Mouse (Mus musculus): ENCODE data around the gene Sepsecs. TPM values are rescaled to one million over a fixed set of nuclear protein-coding genes. Genes with fewer than 3 reads are reported as not detected.
A peak's percentile ranks its signal among the peaks of the same experiment; 100 is the strongest.
"Not testable (repeated sequence)": the region's sequence is repeated elsewhere in the genome, so short reads cannot be mapped to it uniquely, and the experiment has no call there.

The Sepsecs gene
- 10 to 100 TPM; 10.3 to 10.6 TPM for total RNA-seq (2021)

DNA sequence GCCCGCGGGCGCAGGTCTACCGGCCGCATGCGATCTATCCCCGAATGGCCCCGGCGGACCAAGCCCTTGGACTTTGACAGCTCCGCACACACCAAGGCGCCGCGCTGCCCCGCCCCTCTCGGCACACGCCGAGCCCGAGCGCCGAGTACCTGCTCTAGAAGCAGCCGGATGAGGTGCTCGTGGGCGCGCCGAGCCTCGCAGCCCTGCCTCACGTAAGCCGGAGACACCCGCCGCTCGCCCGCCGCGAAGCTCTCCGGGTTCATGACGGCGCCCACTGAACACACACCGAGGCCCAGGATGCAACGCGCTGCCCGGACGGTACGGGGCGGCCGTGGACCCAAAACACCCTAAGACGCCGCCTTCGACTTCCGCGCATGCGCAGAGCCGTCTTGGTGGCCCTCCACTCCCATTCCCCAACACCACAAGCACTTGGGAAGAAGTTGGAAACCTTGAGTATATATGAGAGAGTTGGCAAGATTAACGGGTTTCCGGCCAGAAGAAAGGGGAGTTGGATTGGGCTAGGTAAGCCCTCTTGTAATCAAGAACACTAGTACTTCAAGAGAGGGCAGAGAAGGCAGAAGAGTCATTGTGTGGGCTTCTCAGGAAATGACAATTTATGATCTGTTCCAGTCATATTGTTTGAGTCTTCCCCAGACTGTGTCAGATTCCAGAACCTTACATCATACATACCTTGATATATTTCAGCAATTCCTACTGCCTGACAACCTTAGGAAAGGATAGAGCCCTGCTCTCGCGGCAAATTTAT lies at the start of gene Sepsecs:
TSS of gene Sepsecs (minus strand) at position 283 of the 766 bp plus-strand sequence.
- DNase-seq (ENCODE audit: extremely low spot score in 1 of 2, low spot score in 2 of 2): peak; percentile 90 to 96
- intact Hi-C loops (cut with DNase I): loop anchor here (10.0 kb wide), 1 partner anchor 165 kb away; the partner anchor contains the start of gene Anapc4

DNA sequence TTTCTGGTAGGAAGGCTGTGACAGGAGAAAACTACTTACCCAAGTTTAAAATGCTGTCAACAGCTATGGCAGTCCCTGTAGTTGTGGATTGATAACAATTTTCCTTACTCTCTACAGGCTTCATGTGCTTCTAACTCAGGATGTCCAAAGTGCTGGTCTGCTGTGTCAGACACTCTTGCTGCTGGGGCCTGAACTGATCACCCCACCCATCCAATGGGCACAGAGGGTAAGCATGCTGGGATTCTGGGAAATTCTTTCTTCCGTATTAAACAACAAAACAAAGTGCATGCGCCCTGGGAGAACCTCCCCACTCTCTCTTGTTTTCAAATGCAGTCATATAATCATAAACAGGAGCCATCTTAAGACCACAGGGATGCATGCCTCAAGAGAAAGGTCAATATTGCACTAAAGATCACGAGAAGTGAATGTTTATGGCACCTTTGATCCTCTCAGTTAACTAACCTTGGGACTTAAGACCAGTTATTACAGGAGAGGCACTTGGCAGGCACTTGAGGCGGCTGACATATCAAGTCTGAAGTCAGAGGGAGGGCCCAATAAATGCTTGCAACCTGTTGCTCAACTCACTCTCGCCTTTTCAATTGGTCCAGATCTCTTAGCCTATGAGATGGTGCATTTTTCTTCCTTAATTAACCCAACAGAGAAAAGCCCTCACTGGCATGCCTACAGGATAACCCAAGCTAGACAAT lies 47.4 kb upstream of the Sepsecs start:
- no peak for DNase-seq (ENCODE audit: extremely low spot score in 1 of 2, low spot score in 2 of 2)
- intact Hi-C loops (cut with DNase I): no loop called here

DNA sequence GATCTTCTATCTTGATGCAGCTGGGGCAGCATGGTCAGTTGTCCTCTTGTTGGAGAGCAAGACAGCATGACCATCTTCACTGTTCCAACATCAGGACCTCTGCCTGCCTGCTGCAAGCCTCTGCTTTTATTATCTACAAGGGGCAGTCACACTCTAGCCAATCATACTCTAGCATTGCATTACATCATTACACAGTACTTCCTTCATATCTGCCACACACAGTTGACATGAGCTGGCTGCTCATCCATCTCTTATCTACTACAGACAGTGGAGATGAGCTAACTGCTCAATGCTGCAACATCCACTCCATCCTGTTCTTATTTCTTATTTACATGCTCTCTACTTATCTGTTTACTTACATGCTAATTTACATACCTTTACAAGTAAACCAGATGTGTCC lies 43.2 kb upstream of the Sepsecs start:
- no peak for DNase-seq (ENCODE audit: extremely low spot score in 1 of 2, low spot score in 2 of 2)
- intact Hi-C loops (cut with DNase I): no loop called here

DNA sequence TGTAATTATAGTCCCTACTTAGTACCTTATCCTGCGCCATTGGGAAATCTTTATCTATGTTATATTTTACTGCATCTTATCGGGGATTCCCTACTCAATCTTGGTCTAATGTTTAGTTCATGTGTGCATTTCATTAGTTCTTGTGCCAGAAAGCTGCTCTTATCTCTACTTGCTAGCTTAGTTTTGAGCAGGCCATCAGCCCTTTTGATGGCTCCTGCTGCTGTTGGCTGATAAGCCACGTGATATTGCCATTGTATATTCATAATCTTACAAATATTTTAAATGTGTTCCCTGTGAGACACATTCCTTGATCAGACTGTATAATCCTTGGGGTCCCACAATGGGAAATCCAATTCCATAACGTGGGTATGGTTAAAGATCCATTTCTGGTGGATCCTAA lies 35.1 kb upstream of the Sepsecs start:
- no peak for DNase-seq (ENCODE audit: extremely low spot score in 1 of 2, low spot score in 2 of 2)
- intact Hi-C loops (cut with DNase I): no loop called here

DNA sequence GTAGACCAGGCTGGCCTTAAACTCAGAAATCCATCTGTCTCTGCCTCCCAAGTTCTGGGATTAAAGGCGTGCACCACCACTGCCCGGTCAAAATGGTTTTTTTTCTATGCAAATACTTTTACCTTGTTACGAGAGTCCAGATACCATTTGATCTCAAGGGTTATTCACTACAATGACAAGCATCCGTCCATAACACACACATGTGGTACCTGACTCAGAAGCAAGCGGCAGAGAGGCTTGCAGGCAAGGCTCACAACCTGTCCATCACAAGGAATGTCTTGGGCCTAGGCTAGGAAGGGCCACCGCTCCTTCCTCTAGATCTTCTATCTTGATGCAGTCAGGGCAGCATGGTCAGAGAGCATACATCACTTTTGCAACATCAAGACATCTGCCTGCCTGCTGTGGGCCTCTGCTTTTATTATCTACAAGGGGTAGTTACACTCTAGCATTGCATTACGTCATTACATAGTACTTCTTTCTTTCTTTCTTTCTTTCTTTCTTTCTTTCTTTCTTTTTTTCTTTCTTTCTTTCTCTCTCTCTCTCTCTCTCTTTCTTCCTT lies 28.5 kb upstream of the Sepsecs start:
- DNase-seq (ENCODE audit: extremely low spot score in 1 of 2, low spot score in 2 of 2); intact Hi-C loops (cut with DNase I): not testable (repeated sequence)

DNA sequence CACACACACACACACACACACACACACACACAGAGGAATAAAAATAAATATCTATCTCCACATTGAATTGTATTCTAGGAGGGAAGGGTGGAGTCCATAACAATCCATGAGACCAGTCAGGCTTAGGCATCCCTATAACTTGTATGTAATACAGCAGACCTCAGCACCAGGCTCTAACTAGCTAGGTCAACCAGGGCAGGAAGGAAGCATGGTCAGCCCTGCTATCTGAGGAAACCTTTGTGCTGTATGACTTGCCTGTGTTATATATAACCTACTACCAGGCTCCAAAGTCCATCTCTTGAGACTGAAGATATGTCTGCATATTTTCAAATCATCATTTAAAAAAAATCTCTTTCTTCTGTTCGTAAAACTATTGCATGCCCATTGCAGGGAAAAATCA lies 27.8 kb upstream of the Sepsecs start:
- intact Hi-C loops (cut with DNase I): no loop called here
- no peak for DNase-seq (ENCODE audit: extremely low spot score in 1 of 2, low spot score in 2 of 2)

DNA sequence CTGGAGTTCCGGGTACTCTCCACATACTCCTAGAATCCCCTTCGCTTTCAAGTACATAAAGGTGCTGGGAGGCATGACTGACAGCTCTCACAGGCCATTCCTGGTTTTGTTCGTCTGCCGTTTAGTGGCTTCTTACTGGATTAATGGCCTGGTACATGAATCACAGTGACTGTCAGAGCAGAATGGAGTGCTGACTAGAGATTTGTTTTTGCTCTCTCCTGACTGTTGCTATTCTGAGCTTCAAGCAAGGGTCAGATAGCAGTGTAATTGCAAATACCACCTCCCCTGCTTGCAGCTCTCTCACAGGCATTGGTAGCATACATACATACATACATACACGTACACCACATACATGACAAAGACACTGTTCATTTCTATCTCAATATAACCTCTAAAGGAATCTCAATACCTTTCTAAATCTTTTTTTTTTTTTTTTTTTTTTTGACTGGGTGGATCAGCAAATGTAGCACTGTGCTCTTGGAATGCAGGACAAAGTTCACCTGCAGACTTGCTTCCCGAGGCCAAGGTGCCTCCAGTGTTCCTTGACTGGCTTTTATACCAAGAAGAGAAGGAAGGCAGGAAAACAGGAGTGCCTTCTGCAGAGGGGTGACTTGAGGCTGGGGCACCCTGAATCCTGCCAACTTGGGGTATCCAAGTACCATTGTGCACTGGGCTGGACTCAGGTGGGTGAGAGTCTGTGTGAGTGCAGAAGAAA lies 18.4 kb upstream of the Sepsecs start:
- intact Hi-C loops (cut with DNase I): no loop called here
- no peak for DNase-seq (ENCODE audit: extremely low spot score in 1 of 2, low spot score in 2 of 2)

DNA sequence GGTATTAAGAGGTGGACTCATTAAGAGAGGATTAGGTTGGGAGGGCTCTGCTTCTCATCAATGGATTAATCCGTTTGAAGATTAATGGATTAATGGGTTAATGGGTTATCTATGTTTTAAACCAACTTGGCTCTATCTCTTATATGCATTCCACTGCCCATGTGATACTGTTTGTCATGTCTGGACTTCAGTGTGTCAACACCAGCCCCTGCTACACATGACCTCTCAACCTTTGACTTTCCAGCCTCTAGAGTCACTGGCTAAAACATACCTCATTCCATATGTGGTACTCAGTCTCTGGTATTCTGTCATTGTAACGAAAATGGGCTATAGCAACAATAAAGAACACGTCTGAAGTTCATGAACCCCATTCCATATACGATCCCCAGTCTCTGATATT lies 11.6 kb upstream of the Sepsecs start:
- no peak for DNase-seq (ENCODE audit: extremely low spot score in 1 of 2, low spot score in 2 of 2)
- intact Hi-C loops (cut with DNase I): no loop called here

DNA sequence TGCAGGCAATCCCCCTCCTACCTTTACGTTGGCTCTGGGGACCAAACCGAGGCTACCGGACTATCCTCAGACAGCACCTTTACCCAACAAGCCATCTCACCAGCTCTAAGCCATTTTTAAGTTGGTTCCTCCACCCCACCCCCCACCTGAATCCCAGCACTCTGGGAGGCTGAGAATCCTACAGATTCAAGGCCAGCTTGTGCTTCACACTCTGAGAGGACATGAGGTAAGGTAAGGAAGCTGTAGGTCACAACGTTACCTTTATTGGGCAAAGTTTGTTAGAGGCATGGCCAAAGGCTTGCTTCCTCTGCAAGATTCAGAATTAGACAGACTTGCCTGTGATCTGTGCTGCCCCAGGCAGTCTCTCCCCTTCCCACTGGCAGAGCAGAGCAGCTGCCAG lies 10.7 kb upstream of the Sepsecs start:
- intact Hi-C loops (cut with DNase I): no loop called here
- DNase-seq (ENCODE audit: extremely low spot score in 1 of 2, low spot score in 2 of 2): no peak

DNA sequence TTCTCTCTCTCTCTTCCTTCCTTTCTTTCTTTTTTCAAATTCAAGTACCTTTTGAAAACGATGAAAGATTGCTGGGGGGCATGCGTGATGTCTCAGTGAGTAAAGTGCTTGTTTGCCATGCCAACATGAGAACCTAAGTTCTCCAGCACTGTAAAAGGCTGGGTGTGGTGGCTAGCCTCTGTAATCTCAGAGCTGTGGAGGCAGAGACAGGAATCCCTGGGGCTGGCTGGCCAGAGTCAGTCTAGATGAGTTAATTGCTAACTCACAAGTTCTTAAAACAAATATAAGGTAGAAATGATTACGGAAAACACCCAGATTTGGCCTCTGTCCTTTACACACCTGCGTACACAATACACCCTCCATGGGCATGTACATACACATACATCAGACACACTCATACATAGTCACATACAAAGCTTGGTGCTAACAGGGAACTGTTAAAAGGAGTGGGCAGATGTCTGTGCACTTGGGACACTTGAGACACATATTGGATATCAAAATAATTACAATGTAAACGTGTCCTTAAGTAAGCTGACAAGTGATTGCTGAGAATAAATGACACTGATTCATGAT lies 9.1 kb upstream of the Sepsecs start:
- no peak for DNase-seq (ENCODE audit: extremely low spot score in 1 of 2, low spot score in 2 of 2)
- intact Hi-C loops (cut with DNase I): no loop called here

DNA sequence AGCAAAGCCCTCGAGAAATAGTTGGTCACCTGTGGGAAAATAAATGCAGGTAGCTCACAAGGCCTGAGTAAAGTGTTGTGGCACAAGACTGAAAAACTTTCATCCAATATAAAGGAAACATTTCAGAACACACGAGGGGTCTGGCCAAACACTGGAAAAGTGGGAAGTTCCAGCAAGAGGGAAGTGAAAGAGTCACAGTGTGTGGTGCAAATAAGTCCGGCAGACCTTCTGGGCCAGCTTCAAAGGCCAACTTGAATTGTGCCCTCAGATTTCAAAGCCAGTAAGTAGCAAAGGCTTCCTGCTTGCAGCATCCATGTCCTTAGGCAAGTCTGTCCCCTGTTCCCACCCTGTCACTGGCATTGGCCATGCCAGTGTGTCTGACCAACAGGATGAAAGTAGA lies 7.6 kb upstream of the Sepsecs start:
- DNase-seq (ENCODE audit: extremely low spot score in 1 of 2, low spot score in 2 of 2): no peak
- intact Hi-C loops (cut with DNase I): no loop called here

DNA sequence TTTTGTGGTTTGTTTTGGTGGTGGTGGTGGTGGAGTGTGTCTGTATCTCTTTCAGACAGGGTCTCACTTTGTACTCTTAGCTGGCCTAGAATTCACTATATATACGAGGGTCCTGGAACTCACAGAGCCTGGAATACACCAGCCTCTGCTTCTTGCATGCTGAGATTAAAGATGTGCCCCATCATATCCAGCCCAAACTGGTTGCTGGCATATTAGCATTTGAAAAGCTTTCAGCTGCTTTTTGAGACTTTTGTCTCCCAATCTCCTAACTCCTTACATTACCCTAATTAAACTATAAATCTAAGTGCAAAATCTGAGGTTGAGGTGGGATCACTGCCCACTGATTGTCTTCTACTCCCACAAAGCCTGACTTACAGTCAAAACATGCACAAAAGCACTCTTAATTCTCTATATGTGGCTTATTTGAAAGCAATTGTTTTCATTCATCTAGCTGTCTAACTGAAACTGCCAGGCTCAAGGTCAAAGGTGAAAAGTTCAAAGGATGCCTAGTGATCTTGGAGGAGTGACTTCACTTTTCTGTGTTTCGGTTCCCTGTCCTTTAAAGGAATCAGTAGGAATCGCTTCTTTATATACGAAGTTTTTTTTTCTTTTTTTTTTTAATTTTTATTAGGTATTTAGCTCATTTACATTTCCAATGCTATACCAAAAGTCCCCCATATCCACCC lies 5.0 kb upstream of the Sepsecs start:
- DNase-seq (ENCODE audit: extremely low spot score in 1 of 2, low spot score in 2 of 2): no peak
- intact Hi-C loops (cut with DNase I): no loop called here

DNA sequence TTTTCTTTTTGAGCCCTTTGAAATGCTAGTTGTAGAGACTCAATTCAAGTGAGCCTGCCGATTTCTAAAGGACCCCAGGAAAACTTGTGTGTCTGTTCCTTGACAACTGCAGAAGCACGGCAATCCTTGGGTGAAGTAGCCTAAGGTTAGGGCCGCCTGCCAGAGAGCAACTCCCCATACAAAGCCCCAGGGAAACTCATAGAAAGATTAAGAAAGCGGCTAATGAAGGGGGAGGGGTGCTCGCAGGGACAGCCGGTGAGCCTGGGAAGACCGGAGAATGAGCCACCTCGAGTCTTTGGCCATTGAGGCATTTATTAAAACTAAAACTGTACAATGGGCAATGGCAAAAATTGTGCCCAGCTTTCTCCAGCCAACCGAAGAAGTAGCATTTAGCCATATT lies 3.8 kb upstream of the Sepsecs start:
- intact Hi-C loops (cut with DNase I): no loop called here
- DNase-seq (ENCODE audit: extremely low spot score in 1 of 2, low spot score in 2 of 2): no peak

DNA sequence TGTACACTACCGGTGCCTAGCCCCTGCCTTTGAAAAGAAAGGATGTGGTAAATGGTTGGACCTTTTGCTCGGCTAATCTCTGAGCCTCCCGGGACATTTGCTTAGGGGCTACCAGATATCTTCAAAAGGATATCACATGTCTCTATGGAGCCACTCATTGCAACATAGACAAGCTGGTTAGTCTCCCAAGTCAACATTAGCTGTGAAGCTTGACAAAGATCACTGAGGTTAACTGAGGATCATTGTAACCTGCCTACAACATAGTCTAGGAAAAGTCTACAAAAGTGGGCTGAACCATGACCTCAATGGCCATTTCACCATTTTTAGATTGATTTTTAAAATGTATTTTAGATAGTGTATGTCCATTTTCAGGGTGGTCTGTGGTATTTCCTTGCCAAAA lies 1.2 kb upstream of the Sepsecs start:
- no peak for DNase-seq (ENCODE audit: extremely low spot score in 1 of 2, low spot score in 2 of 2)
- intact Hi-C loops (cut with DNase I): no loop called here

DNA sequence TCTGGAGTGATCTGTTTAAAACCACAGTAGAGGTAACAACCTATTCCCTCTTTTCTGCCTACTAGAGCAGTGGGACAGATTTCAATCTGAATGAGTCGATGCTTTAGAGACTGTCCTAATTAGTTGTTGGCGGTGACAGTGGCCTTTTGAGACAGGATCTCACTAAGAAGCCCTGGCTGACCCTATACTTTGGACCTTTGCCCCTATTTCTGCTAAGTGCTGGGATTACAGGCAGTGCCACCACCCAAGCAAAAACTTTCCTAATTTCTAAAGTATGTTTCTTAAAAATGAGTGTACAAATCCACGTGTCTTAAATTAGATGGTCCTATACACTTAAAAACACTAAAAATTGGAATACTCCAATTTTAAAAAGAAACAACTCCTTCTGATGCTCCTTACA lies 2.7 kb downstream of the Sepsecs start:
- no peak for DNase-seq (ENCODE audit: extremely low spot score in 1 of 2, low spot score in 2 of 2)
- intact Hi-C loops (cut with DNase I): loop anchor here (10.0 kb wide), 1 partner anchor 168 kb away; the partner anchor contains the start of gene Anapc4

DNA sequence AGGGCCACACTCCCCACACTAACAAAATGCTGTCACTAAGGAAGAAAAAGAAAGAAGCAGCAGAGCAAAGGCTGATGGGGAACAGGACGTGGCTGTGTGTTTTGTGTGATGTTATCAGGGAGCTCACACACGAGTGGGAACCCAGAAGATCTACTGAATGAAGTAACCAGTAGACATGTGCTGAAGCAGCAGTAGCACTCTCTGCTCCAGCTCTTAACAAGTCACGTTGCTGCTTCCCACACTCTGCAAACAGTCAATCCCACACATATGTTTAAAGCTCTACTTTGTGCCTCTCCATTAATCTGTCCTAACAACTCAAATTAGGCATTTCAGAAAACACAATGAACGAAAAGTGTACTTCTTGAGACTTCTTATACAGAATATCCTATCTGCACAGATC lies 11.6 kb downstream of the Sepsecs start:
- intact Hi-C loops (cut with DNase I): no loop called here

DNA sequence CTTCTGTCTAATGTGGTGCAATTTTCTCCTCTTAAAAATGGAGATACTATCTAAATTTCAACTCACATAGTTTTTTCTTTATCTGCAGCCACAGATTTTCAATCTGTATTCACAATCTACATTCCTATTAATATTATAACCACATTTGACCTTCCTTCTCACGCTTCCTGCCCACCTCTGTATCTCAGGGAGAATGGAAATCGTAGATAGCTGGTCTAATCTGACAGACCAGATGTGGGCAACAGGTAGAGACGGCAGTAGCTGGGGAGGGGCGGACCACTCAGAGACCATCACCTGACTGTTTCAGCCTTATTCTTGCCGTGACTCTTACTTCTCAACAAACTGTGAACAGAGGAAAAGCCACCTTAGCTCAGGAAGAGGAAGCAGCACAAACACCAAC lies 12.2 kb downstream of the Sepsecs start:
- intact Hi-C loops (cut with DNase I): no loop called here
- DNase-seq (ENCODE audit: extremely low spot score in 1 of 2, low spot score in 2 of 2): no peak

More for the DNA sequence above, 11.6 kb downstream of the Sepsecs start:
- no peak for DNase-seq (ENCODE audit: extremely low spot score in 1 of 2, low spot score in 2 of 2)

DNA sequence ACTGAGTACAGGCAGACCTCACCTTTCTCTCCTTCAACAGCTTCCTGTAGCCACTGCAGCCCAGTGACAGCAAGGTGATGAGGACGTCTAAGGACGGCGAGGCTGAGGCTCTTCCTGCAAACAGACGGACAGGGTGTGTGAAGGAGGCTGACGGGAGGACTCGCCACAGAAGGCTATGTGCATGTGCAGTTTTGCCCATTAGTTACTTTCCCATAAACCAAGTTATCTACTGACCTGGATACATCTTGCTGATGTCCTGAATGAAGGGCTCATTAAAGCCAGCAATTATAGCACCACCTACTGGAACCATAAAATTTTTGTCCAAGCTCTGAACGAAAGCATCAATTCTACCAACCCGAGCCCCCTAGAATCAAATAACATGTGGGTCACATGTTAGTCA lies 13.5 kb downstream of the Sepsecs start:
- intact Hi-C loops (cut with DNase I): no loop called here
- no peak for DNase-seq (ENCODE audit: extremely low spot score in 1 of 2, low spot score in 2 of 2)

DNA sequence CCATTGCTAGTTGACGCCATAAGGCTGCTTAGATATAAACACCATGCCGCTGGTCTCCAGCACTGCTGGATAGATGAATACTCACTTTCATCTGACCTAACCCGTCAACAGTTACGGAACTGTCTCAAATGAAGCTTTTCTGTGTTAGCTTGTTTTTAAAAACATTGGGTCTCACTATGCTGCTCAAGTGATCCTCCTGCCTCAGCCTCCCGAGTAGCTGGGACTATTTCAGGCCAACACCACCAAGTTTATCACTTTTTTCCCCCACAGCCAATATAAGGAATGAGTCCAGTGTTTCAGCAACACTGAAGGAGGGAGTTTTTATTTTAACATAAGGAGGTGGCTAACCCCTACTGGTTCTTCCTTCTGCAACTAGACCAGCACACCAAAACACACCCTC lies 14.5 kb downstream of the Sepsecs start:
- intact Hi-C loops (cut with DNase I): no loop called here
- no peak for DNase-seq (ENCODE audit: extremely low spot score in 1 of 2, low spot score in 2 of 2)

Measured in left cerebral cortex, postnatal 10 days (tissue).